Mouse (Mus musculus) G1E (cell line): ENCODE results near the gene Frmpd4. TPM values are rescaled to one million over a fixed set of nuclear protein-coding genes. Genes with fewer than 3 reads are reported as not detected.

Source experiments
- ATAC-seq: 2 replicates; pipeline ENCODE4 v1.8.0; 2016; ENCODE audit warnings: mild to moderate bottlenecking; ENCODE audit not compliant: insufficient number of reproducible peaks, poor library complexity, low FRiP score, severe bottlenecking; ENCODE audit errors: extremely low read depth
- DNase-seq: peaks from one replicate; pipeline ENCODE4 v3.0.0; 2012; ENCODE audit warnings: low spot score
- H3K27me3 ChIP-seq: 2 replicates; pipeline ENCODE4 v1.6.1; 2012; ENCODE audit warnings: mild to moderate bottlenecking, low read length, inconsistent platforms; ENCODE audit not compliant: insufficient read depth
- H3K36me3 ChIP-seq: replicated peaks from 2 replicates; pipeline ENCODE3; 2012; ENCODE audit warnings: mild to moderate bottlenecking, inconsistent platforms
- H3K4me1 ChIP-seq: 2 replicates; pipeline ENCODE4 v1.6.1; 2012; ENCODE audit warnings: low read depth, low read length, inconsistent platforms, mixed read lengths; ENCODE audit not compliant: insufficient read depth
- H3K4me3 ChIP-seq: 2 replicates; pipeline ENCODE4 v1.5.1; 2012; ENCODE audit warnings: low read depth, mild to moderate bottlenecking, inconsistent platforms, low read length, moderate library complexity, mixed read lengths
- H3K9me3 ChIP-seq: replicated peaks from 2 replicates; pipeline ENCODE4 v1.6.1; 2012; ENCODE audit warnings: inconsistent platforms
- CTCF ChIP-seq: IDR thresholded peaks from 2 replicates; pipeline ENCODE4 v1.5.1; 2012; ENCODE audit warnings: low read depth, low read length, inconsistent platforms, mixed read lengths
- GATA1 ChIP-seq: IDR thresholded peaks from 2 replicates; pipeline ENCODE4 v1.6.1; 2012; ENCODE audit warnings: borderline replicate concordance, low read length, inconsistent platforms, mixed read lengths
- GATA2 ChIP-seq: IDR thresholded peaks from 2 replicates; pipeline ENCODE4 v1.6.1; 2012; ENCODE audit warnings: low read depth, low read length, inconsistent platforms, borderline replicate concordance
- POLR2AphosphoS5 ChIP-seq: IDR thresholded peaks from 2 replicates; pipeline ENCODE4 v1.6.1; 2012; ENCODE audit warnings: low read depth, low read length, inconsistent platforms; ENCODE audit not compliant: insufficient replicate concordance
- TAL1 ChIP-seq: conservative IDR thresholded peaks from 2 replicates; pipeline ENCODE4 v1.6.1; 2012; ENCODE audit warnings: low read depth, low read length, inconsistent platforms, mixed read lengths
- polyA plus RNA-seq: library from polyadenylated mRNA; stranded (reverse); fragments of >175 nt; gene quantifications from 2 replicates; pipeline ENCODE4 v1.2.3, GENCODE M21; 2012
- total RNA-seq, 2 experiments: library from RNA; stranded (forward) in 1 of 2; stranded (reverse) in 1 of 2; fragments of 200-1000 nt in 1 of 2; fragments of >200 nt in 1 of 2; fragmentation: Nextera tagmentation in 1 of 2; gene quantifications; 2 replicates each; pipeline ENCODE4 v1.2.3; 2014 to 2017

The Frmpd4 gene
- total and polyA plus RNA-seq, 3 experiments = under 0.01 TPM; not detected in 2

- ATAC-seq (no peak), DNase-seq (no peak)
- TF ChIP-seq POLR2AphosphoS5 (no peak), GATA1 (no peak), TAL1 (no peak), GATA2 (no peak), CTCF (no peak)
Observed at GRCm38 (mm10) chrX:168163001-168163400, 414.0 kb downstream of the Frmpd4 start.

DNA sequence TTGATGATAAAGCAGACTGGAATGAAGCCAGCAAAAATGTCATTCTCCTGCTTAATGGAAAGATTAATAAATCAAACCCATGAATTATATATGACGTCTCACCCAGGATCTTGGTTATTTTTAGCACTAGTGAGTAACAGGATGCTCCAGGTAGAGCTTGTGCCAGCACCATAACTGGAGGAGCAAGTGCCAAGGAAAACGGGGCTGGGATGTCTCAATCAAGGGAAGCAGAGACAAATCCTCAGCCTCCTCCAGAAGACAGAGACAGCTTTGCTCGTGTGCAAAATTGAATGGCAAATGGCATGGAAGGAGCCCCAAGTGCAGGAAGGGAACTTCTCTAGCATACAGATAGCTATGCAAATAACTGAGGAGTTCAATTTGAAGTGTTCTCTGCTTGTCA lies 418.2 kb downstream of the Frmpd4 start:
- H3K4me1 ChIP-seq = no peaks in the 10 kb centered on the region
- H3K9me3 ChIP-seq = no peaks in the 10 kb centered on the region
- H3K4me3 ChIP-seq = no peak overlapping the region
- H3K36me3 ChIP-seq = no peaks in the 10 kb centered on the region
- ATAC-seq (no peak), DNase-seq (no peak)
- no peak for TF ChIP-seq GATA2
- no peak for TF ChIP-seq CTCF
- H3K27me3 ChIP-seq = no peaks in the 10 kb centered on the region

More at GRCm38 (mm10) chrX:168163001-168163400, 414.0 kb downstream of the Frmpd4 start:
- H3K4me1 ChIP-seq = no peaks in the 10 kb centered on the region
- H3K27me3 ChIP-seq = no peaks in the 10 kb centered on the region
- no peaks in the 10 kb centered on the region for H3K9me3 ChIP-seq
- no peaks in the 10 kb centered on the region for H3K36me3 ChIP-seq
- no peak overlapping the region for H3K4me3 ChIP-seq

DNA sequence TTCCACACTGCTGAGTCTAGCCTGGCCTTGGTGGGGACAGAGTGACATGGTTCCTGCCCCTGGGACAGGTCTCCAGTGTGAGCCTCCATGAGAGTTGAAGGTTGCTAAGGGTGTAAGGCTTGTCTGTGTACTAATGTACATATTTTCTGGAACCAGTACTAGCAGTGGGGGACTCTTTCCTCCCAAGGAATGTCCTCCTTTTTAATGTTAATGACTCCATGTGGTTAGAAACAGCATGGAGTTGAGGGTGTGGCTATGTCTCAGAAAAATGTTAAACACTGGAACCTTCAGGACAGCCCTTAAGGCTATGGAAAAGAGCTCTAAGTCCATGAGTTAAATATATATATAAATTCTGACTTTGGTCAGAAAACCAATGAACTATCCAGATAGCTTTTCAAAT lies 436.0 kb downstream of the Frmpd4 start:
- no peak for ATAC-seq
- Histone ChIP-seq H3K4me3 (no peak overlapping the region), H3K36me3 (no peaks in the 10 kb centered on the region), H3K27me3 (no peaks in the 10 kb centered on the region), H3K4me1 (no peaks in the 10 kb centered on the region), H3K9me3 (no peaks in the 10 kb centered on the region)
- TF ChIP-seq POLR2AphosphoS5 = no peak
- TF ChIP-seq CTCF = no peak
- no peak for TF ChIP-seq GATA1
- no peak for TF ChIP-seq GATA2
- no peak for TF ChIP-seq TAL1
- DNase-seq = no peak

GRCm38 (mm10) chrX:168124043-168124442 lies 453.0 kb downstream of the Frmpd4 start:
- Histone ChIP-seq H3K9me3 (no peaks in the 10 kb centered on the region), H3K36me3 (no peaks in the 10 kb centered on the region), H3K4me1 (no peaks in the 10 kb centered on the region), H3K27me3 (no peaks in the 10 kb centered on the region), H3K4me3 (no peak overlapping the region)
- ATAC-seq (no peak), DNase-seq (no peak)
- TF ChIP-seq POLR2AphosphoS5 = no peak
- no peak for TF ChIP-seq CTCF
- TF ChIP-seq GATA1 = no peak
- no peak for TF ChIP-seq GATA2
- no peak for TF ChIP-seq TAL1

DNA sequence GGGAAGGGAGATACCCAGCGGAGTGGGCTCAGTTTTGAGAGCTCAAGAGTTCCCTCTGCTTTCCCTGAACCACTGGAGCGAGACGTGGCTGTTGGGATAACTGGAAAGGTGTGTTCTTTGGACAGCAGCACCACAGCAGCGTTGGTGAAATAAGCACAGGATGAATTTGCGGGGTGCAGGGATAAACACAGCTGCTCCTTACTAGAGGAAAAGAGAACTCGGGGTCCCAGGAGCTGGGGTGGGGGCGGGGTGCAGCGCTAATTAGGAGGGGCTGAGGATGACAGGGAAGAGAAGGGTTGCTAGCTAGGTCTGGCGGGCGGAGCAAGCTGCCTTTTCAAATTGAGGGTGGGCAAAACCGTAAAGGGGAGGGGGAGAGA lies 453.5 kb downstream of the Frmpd4 start:
- H3K36me3 ChIP-seq = no peaks in the 10 kb centered on the region
- no peak for TF ChIP-seq GATA2
- DNase-seq (no peak), ATAC-seq (no peak)
- H3K4me1 ChIP-seq = no peaks in the 10 kb centered on the region
- H3K4me3 ChIP-seq = no peak overlapping the region
- no peaks in the 10 kb centered on the region for H3K9me3 ChIP-seq
- no peaks in the 10 kb centered on the region for H3K27me3 ChIP-seq

GRCm38 (mm10) chrX:168122806-168123588 lies 454.0 kb downstream of the Frmpd4 start:
- DNase-seq (no peak), ATAC-seq (no peak)
- TF ChIP-seq TAL1 = no peak
- no peak for TF ChIP-seq CTCF
- no peak for TF ChIP-seq POLR2AphosphoS5
- no peak for TF ChIP-seq GATA2
- TF ChIP-seq GATA1 = no peak
- H3K4me1 ChIP-seq = no peaks in the 10 kb centered on the region
- no peak overlapping the region for H3K4me3 ChIP-seq
- no peaks in the 10 kb centered on the region for H3K36me3 ChIP-seq
- H3K27me3 ChIP-seq = no peaks in the 10 kb centered on the region
- no peaks in the 10 kb centered on the region for H3K9me3 ChIP-seq

GRCm38 (mm10) chrX:168041589-168041988 lies 535.4 kb downstream of the Frmpd4 start:
- Histone ChIP-seq H3K4me3 (no peak overlapping the region), H3K4me1 (no peaks in the 10 kb centered on the region), H3K27me3 (no peaks in the 10 kb centered on the region), H3K36me3 (no peaks in the 10 kb centered on the region), H3K9me3 (no peaks in the 10 kb centered on the region)
- no peak for DNase-seq
- no peak for ATAC-seq
- TF ChIP-seq GATA2 = no peak
- TF ChIP-seq TAL1 = no peak
- no peak for TF ChIP-seq CTCF
- no peak for TF ChIP-seq GATA1
- TF ChIP-seq POLR2AphosphoS5 = no peak
